Mouse (Mus musculus) heart, adult 2 months (tissue): ENCODE data around the gene Crbn. TPM values are rescaled to one million over a fixed set of nuclear protein-coding genes. Genes with fewer than 3 reads are reported as not detected.

Source experiments
- DNase-seq, 2 experiments: peaks; one replicate each; pipeline ENCODE4 v3.0.0; 2021
- H3K27ac ChIP-seq: fragments of 200-600 bp; 2 replicates; pipeline ENCODE4 v1.8.1; 2022
- H3K27me3 ChIP-seq: fragments of 200-500 bp; 2 replicates; pipeline ENCODE4 v1.6.1; 2012; ENCODE audit warnings: mild to moderate bottlenecking, low read length, inconsistent platforms, mixed read lengths; ENCODE audit not compliant: control insufficient read depth, insufficient read depth
- H3K36me3 ChIP-seq: fragments of 200-500 bp; 2 replicates; pipeline ENCODE4 v1.6.1; 2012; ENCODE audit warnings: low read length, inconsistent platforms; ENCODE audit not compliant: control insufficient read depth, insufficient read depth
- H3K4me1 ChIP-seq: fragments of 200-500 bp; 2 replicates; pipeline ENCODE4 v1.6.1; 2011; ENCODE audit warnings: low read length; ENCODE audit not compliant: control insufficient read depth, insufficient read depth
- H3K4me3 ChIP-seq: fragments of 200-600 bp; 2 replicates; pipeline ENCODE4 v1.8.1; 2022
- H3K79me2 ChIP-seq: fragments of 200-500 bp; replicated peaks from 2 replicates; pipeline ENCODE4 v1.6.1; 2012; ENCODE audit warnings: mild to moderate bottlenecking, inconsistent platforms, low read length, moderate library complexity, mixed read lengths; ENCODE audit not compliant: control insufficient read depth, insufficient read depth
- H3K9ac ChIP-seq: fragments of 200-500 bp; 2 replicates; pipeline ENCODE4 v1.6.1; 2012; ENCODE audit warnings: low read depth, mild to moderate bottlenecking, control low read depth, inconsistent platforms, low read length, mixed read lengths
- CTCF ChIP-seq: fragments of 200-600 bp; IDR thresholded peaks from 2 replicates; pipeline ENCODE4 v1.8.1; 2022; ENCODE audit warnings: antibody characterized with exemption, mild to moderate bottlenecking, moderate library complexity
- EP300 ChIP-seq: fragments of 200-500 bp; IDR thresholded peaks from 2 replicates; pipeline ENCODE4 v1.6.1; 2011; ENCODE audit warnings: low read depth, low read length, control low read depth; ENCODE audit not compliant: insufficient read depth
- POLR2A ChIP-seq: fragments of 200-500 bp; IDR thresholded peaks from 2 replicates; pipeline ENCODE4 v1.6.1; 2011; ENCODE audit warnings: mild to moderate bottlenecking, low read depth, low read length, control low read depth; ENCODE audit not compliant: insufficient read depth
- WGBS: fragments of 180-500 bp; shearing (Covaris S2); methylation state at CpG from one replicate; pipeline ENCODE4 v1.1.7; 2018; 5-methylcytosine and 5-hydroxymethylcytosine counted together
- intact Hi-C: fragments of 180-260 bp; cut with DNase I; formaldehyde crosslinking; loops from one replicate; pipeline ENCODE4 v1.15.1; 2025
- long read RNA-seq: library from polyadenylated mRNA; stranded (forward); transcript quantifications from one replicate; pipeline ENCODE4 v2.0.0, GENCODE M21; 2021
- polyA plus RNA-seq: library from polyadenylated mRNA; depleted of rRNA; stranded (reverse); fragments of >200 nt; gene quantifications from 2 replicates; pipeline ENCODE4 v1.2.3, GENCODE M21; 2012; rRNA removed
- total RNA-seq, 2 experiments: library from RNA; stranded (reverse); gene quantifications; 2 replicates each; pipeline ENCODE4 v1.2.3; 2021

Crbn gene
- total RNA-seq = 10 to 100 TPM; 46.1 to 57.1 TPM
- 13.5 and 18.6 TPM in 2 replicates for polyA plus RNA-seq
- long read RNA-seq, transcript Crbn-202 (11 exons, 2,084 nt) = major isoform, 26 of 36 reads
- long read RNA-seq, transcript Crbn-201 (11 exons, 2,072 nt) = minor isoform, 9 of 36 reads
- long read RNA-seq, partial matches to known transcripts = 0 of 36 reads
- long read RNA-seq, other reads (novel, unspliced or antisense) = 1 of 36 reads

DNA sequence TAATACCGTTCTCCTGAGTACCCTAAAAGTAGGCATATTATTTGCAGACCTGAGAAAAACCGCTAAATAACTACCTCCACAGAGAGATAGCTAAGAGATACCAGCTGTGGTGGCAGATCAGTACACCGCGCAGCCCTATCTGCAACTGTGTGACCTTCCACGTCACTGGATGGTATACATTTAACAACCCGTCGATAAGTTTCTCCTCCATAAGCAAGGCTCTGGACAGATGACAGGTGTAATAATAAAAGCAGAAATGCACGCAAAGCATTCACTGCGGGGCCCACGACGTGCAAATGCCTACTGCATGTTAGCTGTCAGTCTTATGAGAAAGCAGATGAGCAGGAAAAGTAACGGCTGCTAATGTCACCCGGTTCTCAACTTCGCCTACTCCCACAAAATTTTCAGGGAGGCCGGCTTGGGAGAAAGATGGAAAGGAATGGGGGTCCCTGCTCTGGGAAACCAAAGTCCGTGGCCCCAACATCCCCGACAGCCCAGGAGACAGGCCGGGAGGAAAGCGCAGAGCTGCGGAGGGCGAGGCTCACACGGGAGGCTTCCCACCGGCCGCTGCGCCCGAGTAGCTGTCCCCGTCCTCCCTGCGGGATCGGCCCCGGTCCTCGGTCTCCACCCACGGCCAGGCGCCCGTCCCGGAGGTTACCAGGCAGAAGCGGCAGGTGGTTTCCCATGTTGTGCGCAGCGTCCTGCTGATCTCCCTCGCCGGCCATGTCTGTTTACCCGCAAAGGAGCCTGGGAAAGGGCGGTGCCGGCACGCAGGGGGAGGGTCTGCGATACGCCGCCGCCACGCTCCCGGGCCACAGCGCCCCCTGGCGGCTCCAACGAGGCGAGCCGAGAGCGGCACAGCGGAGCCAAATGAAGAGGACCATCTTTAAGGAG lies at the start of gene Crbn:
Crbn (minus strand) TSS at position 745 of the 894 bp plus-strand sequence.
- Histone ChIP-seq H3K9ac (peak within 1 kb of the TSS; percentile 98), H3K27ac (peak within 1 kb of the TSS; percentile 82), H3K4me1 (peaks cover 4% of the 10 kb centered on the region), H3K36me3 (peaks cover 8% of the 10 kb centered on the region), H3K79me2 (peaks cover 8% of the 10 kb centered on the region), H3K4me3 (peak within 1 kb of the TSS; percentile 95), H3K27me3 (no peaks in the 10 kb centered on the region)
- TF ChIP-seq EP300 (no peak), CTCF (no peak; the same call in 1 of the 2 replicates), POLR2A (peak; percentile 78)
- intact Hi-C loops = loop anchor here (1.0 to 2.0 kb wide), 2 partner anchors 30 to 137 kb away; partner anchors contain the start of gene Trnt1
- peak; percentile 91 to 97 for DNase-seq
- WGBS = 3% methylated on average over 57 of the region's 57 CpGs

DNA sequence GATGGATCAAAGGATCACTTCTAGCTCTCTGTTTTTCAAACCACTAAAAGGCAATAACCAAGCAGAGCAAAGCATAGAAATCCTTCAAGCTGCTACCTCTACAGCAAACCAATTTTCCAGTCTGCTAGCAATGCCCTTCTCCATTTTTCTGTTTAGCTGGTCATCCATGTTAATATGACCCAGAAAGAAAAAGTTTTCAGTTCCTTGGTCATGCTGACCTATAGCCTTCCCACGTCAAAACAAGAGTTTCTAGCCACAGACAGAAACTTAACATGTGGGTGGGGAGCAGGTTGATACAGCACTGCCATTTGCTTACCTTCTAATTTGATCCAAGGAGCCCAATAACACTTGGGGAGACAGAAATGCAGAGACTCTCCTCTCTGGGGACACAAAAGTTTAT lies 40.3 kb upstream of the Crbn start:
- no peaks in the 10 kb centered on the region for H3K36me3 ChIP-seq
- no peak for DNase-seq
- H3K4me1 ChIP-seq = no peaks in the 10 kb centered on the region
- H3K9ac ChIP-seq = no peak overlapping the region
- 50% methylated on average over 1 of the region's 1 CpGs for WGBS
- intact Hi-C loops = no loop called here
- no peak overlapping the region for H3K4me3 ChIP-seq
- no peaks in the 10 kb centered on the region for H3K79me2 ChIP-seq
- H3K27me3 ChIP-seq = no peaks in the 10 kb centered on the region
- TF ChIP-seq POLR2A (no peak), EP300 (no peak), CTCF (no peak)
- no peak overlapping the region for H3K27ac ChIP-seq

DNA sequence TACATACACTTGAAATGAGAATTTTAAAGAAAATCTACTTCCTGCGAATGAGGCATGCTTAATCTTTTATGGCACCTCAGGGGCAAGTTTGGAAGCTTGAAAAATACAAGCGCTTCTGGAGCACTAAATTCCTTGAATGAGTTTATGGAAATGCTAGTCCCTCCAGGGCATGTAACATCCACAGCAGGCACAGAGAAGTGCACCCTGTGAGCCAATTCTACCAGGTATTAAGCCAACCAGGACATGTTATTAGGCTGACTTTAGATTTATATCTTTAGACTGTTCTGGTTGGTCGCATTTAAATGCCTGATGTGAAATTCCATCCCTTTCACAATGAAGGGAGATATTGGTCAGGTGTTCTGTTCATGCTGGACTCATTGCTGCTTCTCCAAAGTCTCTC lies 38.2 kb upstream of the Crbn start:
- Histone ChIP-seq H3K4me1 (no peaks in the 10 kb centered on the region), H3K27me3 (no peaks in the 10 kb centered on the region), H3K9ac (no peak overlapping the region), H3K36me3 (no peaks in the 10 kb centered on the region), H3K79me2 (no peaks in the 10 kb centered on the region), H3K27ac (no peak overlapping the region), H3K4me3 (no peak overlapping the region)
- 72% methylated on average over 3 of the region's 3 CpGs for WGBS
- intact Hi-C loops = no loop called here
- DNase-seq = no peak
- TF ChIP-seq CTCF (no peak), EP300 (no peak), POLR2A (no peak)

DNA sequence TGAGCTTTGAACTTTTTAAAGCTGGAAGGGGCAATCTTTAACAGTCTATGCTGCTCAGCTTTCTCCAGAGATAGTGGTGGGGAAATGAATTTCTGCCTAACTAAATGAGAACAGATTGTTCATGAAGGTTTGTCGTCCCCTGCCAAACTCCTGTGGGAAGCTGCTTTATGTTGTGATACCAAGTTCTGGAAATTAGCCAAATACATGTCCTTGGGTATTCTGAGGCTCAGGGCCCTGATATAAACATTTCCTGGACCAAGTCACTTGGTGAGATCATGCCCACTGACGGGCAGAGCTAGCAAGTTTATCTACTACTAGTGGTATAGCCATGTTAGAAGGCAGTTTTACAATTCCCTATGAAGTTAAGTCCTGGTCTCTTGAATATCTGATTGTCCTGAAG lies 35.4 kb upstream of the Crbn start:
- Histone ChIP-seq H3K27me3 (no peaks in the 10 kb centered on the region), H3K36me3 (no peaks in the 10 kb centered on the region), H3K79me2 (no peaks in the 10 kb centered on the region), H3K4me1 (no peaks in the 10 kb centered on the region), H3K4me3 (no peak overlapping the region), H3K27ac (no peak overlapping the region), H3K9ac (no peak overlapping the region)
- DNase-seq = no peak
- intact Hi-C loops = no loop called here
- WGBS = 17% methylated on average over 2 of the region's 2 CpGs
- TF ChIP-seq POLR2A = no peak
- no peak for TF ChIP-seq EP300
- TF ChIP-seq CTCF = no peak

DNA sequence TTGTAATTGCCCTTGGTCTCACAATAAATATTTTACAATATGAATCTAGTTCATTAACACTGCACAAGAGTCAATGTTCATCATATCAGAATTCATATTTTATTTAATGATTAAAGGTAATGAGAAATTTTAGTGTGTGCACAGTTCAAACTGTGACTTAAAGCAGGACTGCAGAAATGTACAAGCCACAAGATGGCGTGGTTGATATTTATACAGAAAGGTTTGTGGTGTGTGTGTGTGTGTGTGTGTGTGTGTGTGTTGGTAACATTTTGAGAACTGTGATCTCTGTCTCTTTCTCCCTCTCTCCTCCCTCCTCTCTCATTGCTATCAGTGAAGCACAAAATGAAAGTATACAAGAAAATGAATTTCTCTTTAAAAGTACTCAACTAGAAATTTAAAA lies 22.5 kb upstream of the Crbn start:
- DNase-seq = no peak
- Histone ChIP-seq H3K4me1 (no peaks in the 10 kb centered on the region), H3K4me3 (no peak overlapping the region), H3K36me3 (no peaks in the 10 kb centered on the region), H3K27me3 (no peaks in the 10 kb centered on the region), H3K27ac (no peak overlapping the region), H3K79me2 (no peaks in the 10 kb centered on the region), H3K9ac (no peak overlapping the region)
- TF ChIP-seq EP300 = no peak
- TF ChIP-seq CTCF = peak; percentile 14; the same call in 1 of the 2 replicates
- TF ChIP-seq POLR2A = no peak
- intact Hi-C loops = no loop called here
- WGBS = 42% methylated on average over 1 of the region's 1 CpGs

DNA sequence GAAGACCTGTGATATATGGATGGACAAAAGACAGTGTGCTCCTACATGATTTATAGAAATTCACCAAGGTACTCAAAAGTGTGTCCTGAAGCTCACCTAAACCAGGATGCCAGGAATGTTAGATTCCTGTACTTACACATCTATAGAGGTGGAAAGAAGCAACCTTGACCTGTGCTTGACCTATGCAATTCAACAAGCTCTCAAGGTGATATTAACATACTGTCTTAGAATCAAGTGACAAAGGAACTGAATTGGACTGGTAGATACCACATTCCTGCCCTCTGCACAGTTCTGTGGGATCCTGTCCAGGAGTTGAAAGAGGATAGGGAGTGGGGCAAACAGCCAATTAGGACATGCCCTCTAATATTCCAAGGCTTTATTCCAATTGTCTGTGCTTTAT lies 20.7 kb upstream of the Crbn start:
- Histone ChIP-seq H3K27me3 (no peaks in the 10 kb centered on the region), H3K4me1 (no peaks in the 10 kb centered on the region), H3K9ac (no peak overlapping the region), H3K79me2 (no peaks in the 10 kb centered on the region), H3K4me3 (no peak overlapping the region), H3K27ac (no peak overlapping the region), H3K36me3 (no peaks in the 10 kb centered on the region)
- intact Hi-C loops = no loop called here
- DNase-seq = no peak
- TF ChIP-seq CTCF (no peak), POLR2A (no peak)
